Mouse (Mus musculus) erythroblast, embryonic 14.5 days (primary cell): Measurements from ENCODE around the gene Mpp5.

Experiments
- GATA1 ChIP-seq: IDR thresholded peaks from 2 replicates; pipeline ENCODE4 v1.6.1; 2012; ENCODE audit warnings: low read length, inconsistent platforms, mixed read lengths
- TAL1 ChIP-seq: IDR thresholded peaks from 3 replicates; pipeline ENCODE4 v1.6.1; 2012; ENCODE audit warnings: low read length, inconsistent platforms, mixed read lengths

DNA sequence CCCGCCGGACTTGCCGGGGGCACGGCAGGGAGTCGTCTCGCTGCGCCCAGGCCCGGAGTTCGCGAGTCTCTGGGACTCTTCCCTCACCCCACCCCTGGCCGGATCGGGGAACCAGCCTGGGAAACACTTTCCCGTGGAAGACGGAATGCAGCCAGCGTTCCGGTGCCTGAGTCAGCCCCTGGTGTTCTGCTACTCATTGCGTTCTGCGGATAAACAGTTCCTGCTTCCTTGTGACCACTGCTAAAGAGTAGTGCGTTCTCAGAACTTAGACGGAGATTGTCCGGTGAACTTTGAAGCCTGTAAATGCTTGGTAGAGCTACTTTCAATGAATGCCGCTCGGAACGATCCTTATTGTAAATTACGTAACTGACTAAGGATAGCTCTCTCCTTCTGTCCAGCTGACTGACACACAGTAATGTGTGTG, 683 bp downstream of the Mpp5 start:
- no peak for TF ChIP-seq GATA1
- TF ChIP-seq TAL1 = no peak
